Mouse (Mus musculus): ENCODE data around the gene Tut7. TPM values are rescaled to one million over a fixed set of nuclear protein-coding genes. Genes with fewer than 3 reads are reported as not detected.
A peak's percentile ranks its signal among the peaks of the same experiment; 100 is the strongest.
"Not testable (repeated sequence)": the region's sequence is repeated elsewhere in the genome, so short reads cannot be mapped to it uniquely, and the experiment has no call there.

Tut7 gene
- total RNA-seq, 2 experiments from 2014 or later: 68.9 to 71.1 TPM

DNA sequence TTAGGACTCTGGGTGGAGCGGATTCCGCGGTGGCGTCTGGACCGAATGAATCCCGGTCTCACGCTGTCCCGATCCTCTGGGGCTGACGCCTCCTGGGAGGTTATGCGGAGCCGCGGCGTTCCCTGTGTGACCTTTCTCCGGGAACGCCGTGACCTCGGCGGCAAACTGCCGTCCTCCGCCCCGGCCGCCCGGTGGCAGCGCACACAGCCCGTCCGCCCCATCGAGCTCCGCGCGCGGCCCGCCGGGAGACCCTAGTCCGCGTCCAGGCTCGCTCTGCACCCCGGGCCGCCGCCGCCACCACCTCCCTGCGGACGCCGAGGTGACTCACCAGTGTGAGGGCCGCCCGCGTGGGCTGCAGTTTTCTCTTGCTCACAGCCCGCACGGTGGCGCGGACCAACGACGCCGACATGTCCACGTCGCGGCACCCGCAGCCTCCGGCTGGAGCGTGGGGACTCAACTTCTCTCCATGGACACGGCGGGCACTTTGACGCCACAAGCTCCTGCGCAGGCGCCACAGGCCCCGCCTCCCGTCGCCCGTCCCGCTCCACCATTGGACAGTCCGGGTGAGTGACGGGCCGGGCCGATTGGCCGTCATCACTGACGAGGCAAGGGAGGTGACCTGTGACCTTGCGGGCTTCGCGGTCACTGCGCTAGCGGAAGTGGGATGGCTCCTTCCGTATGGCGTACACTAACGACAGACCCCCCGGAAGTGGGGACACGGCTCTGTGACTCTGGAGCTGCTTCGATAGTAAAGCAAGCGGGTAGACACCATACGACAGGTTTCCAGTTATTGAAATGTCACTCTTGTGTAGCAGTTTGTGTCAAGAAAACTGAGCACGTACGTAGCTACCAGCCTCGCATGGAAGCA, 53.4 kb downstream of the Tut7 start, which contains the start of gene Isca1:
Gene Isca1, minus strand, starts transcription at position 515 of the 868 bp plus-strand sequence.
- peak; percentile 99 to 100 for DNase-seq (ENCODE audit: low spot score in 2 of 2)

DNA sequence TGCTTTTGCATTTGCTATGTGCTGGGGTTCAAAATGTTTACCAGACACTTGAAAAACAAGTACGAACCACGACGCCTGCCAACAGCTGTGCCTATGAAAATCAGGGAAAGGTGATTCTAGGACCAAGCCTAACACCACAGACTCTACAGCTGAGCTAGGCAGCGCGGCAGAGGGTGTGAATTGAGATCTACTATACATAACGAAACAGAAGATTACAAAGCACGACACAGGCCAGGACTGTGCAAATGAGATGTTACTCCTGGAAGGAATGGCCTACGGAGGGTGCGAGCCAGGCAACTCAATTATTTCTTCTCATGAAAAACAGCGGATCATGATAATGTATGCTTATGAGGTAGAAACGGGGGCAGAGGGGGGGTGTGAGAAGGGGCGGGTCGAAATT, 54.4 kb downstream of the Tut7 start:
- DNase-seq (ENCODE audit: low spot score in 2 of 2): no peak

- DNase-seq (ENCODE audit: low spot score in 2 of 2): no peak
Observed at GRCm38 (mm10) chr13:59766786-59767515, 56.0 kb downstream of the Tut7 start.

DNA sequence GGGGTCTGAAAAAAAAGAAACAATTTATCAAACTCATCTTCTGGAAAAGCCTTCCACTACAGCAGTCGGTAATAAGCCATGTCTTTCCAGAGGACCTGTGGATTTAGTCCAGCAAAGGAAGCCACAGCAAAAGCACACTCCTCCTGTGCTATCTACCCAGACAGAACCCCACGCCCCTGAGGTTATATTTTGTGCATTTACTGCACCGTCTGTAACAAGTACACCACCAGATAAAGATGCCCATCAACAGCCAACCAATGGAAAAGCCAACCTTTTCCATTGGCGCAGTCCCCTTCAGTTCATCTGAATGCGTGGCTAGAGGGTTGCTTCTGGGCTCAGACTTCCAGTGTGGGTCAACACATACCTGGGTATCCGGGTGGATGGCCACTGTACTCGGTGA, 60.2 kb downstream of the Tut7 start:
- no peak for DNase-seq (ENCODE audit: low spot score in 2 of 2)

DNA sequence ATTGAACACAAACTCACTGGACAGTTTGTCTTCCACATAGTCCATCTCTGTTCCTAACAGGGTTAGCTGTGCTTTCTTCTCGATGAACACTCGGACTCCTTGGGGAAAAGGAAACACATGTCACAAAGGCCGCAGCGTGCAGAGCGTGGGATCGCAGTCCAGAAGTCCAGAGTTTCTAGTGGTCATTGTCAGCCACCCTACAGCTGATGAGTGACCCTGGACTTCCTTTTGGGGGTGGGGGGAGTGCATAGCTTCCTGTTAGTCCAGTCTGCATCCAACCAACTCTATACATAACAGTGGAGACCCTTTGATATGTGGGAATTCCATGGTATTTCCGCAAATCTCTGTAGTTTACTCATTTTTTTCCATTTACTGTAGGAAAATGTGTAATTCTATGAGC, 66.0 kb downstream of the Tut7 start:
- no peak for DNase-seq (ENCODE audit: low spot score in 2 of 2)

DNA sequence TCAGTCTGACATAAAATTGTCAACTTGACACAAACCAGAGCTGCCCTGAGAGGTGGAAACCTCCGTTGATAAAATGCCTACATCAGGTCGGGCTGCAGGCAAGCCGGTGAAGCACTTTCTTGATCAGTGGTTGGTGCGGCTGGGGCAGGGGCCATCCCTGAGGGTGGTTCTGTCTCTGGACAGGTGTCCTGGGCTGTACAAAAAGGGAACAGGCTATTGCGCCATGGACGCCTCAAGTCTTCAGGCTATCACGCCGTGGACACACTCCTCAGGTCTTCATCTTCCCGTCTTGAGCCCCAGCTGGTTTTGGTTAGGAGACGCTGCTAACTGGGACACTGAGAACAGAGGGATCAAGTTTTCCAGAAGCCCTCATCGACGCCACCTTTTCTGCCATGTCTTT, 72.6 kb downstream of the Tut7 start:
- no peak for DNase-seq (ENCODE audit: low spot score in 2 of 2)

- no peak for DNase-seq (ENCODE audit: low spot score in 2 of 2)
Observed at GRCm38 (mm10) chr13:59746711-59747110, 76.2 kb downstream of the Tut7 start, which contains the start of gene 1700014D04Rik. TSS of gene 1700014D04Rik (minus strand) at chr13:59746752.

GRCm38 (mm10) chr13:59746164-59746563, 76.8 kb downstream of the Tut7 start:
- no peak for DNase-seq (ENCODE audit: low spot score in 2 of 2)

DNA sequence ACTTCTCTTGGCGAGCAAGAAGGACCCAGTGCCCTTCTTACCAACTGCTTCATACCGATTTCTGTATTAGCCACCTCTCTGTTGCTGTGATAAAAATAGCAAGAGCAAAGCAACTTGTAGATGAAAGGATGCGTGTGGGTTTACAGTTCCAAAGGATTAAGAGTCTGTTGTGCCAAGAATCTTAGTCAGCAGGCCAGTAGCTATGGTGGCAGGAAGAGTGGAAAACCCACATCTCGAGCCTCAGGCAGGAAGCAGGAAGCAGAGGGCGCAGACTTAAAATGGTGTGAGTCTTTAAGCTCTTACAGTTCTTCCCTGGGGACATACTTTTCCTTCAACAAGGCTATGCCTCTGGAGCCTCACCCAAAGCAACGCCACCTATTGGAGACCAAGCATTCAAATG, 77.5 kb downstream of the Tut7 start:
- no peak for DNase-seq (ENCODE audit: low spot score in 2 of 2)

DNA sequence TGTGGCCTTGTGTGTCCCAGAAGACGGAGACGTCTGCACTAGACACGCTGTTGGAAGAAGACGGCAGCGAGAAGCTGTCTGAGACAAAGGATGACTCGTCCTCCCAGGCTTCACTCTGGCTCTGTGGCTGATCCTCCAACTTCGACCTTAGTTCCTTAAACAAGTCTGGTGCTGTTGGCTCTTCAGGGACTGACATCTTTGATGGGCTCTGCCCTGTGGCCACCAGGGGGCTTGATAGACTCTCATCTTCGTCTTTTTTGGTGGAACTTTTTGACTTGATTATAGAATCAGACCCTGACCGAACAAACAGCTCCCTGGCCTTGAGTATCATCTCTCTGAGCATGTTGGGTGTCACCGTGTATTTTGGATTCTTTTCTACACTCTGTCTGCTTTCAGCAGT, 81.2 kb downstream of the Tut7 start:
- DNase-seq (ENCODE audit: low spot score in 2 of 2): no peak

- DNase-seq (ENCODE audit: low spot score in 2 of 2): no peak
Observed at GRCm38 (mm10) chr13:59741096-59741495, 81.9 kb downstream of the Tut7 start.

DNA sequence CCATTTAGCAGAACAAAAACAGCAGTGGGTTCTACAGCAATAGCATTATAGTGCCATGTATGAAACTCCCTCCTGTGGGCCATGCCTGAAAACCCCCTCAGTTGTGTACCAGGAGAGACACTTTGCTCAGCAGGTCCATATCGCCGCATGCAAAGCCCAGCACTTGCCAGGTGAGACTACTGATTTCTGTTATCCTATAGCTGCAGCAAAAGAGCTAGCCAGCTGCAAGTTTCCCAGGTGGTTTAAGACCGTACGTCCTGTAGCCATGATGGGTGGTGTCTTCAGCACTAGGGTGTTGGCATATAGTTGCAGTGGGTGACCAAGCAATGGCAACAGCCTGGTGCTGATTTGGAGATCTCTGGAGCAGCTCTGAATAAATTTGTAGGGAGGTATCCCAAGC, 83.5 kb downstream of the Tut7 start:
- DNase-seq (ENCODE audit: low spot score in 2 of 2): no peak

GRCm38 (mm10) chr13:59738455-59738854, 84.5 kb downstream of the Tut7 start:
- no peak for DNase-seq (ENCODE audit: low spot score in 2 of 2)

GRCm38 (mm10) chr13:59735190-59735589, 87.8 kb downstream of the Tut7 start:
- DNase-seq (ENCODE audit: low spot score in 2 of 2): no peak

DNA sequence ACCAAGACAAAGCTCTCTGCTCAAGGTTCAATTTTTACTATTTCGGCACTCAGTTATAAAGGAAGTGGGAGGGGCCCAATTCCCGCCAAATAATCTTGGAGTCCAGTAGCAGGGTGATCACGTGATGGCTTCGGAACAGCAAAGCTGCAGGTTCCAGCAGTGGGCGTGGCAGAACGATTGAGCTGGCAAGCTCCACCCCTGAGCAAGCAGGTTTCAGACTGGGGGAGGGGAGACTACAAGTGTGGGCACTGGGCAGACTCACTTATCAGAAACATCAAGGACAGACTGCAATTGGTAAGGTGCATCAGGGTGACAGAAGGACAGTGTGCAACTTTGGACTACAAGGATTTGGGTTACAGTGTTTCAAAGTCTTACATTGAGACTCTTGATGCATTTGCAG, 88.6 kb downstream of the Tut7 start:
- DNase-seq (ENCODE audit: low spot score in 2 of 2): not testable (repeated sequence)

- no peak for DNase-seq (ENCODE audit: low spot score in 2 of 2)
Observed at GRCm38 (mm10) chr13:59733936-59734335, 89.0 kb downstream of the Tut7 start.

DNA sequence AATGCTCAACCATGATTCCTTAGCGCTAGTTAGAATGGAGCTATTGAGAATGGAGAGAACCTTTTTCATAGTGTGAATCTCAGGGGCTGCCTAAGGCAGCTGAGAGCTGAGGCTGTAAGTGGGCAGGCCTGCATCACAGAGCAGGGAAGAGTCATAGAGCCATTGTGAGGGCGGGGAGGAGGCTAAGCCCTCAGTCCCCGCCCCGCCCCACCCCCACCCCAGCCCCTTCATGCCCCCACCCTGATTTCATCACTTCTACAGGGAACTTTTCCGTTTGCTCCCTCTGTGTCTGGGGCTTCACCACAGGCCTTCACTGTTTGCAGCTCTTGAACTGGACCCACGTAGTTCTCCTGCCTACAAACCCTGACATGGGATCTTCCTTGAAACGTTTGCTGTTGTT, 91.3 kb downstream of the Tut7 start, which contains the start of gene Spata31d1d:
Gene Spata31d1d, minus strand, starts transcription at position 101 of the 400 bp plus-strand sequence.
- DNase-seq (ENCODE audit: low spot score in 2 of 2): no peak

- peak; percentile 90 for DNase-seq (ENCODE audit: low spot score in 2 of 2)
Observed at GRCm38 (mm10) chr13:59728378-59729093, 94.4 kb downstream of the Tut7 start.

DNA sequence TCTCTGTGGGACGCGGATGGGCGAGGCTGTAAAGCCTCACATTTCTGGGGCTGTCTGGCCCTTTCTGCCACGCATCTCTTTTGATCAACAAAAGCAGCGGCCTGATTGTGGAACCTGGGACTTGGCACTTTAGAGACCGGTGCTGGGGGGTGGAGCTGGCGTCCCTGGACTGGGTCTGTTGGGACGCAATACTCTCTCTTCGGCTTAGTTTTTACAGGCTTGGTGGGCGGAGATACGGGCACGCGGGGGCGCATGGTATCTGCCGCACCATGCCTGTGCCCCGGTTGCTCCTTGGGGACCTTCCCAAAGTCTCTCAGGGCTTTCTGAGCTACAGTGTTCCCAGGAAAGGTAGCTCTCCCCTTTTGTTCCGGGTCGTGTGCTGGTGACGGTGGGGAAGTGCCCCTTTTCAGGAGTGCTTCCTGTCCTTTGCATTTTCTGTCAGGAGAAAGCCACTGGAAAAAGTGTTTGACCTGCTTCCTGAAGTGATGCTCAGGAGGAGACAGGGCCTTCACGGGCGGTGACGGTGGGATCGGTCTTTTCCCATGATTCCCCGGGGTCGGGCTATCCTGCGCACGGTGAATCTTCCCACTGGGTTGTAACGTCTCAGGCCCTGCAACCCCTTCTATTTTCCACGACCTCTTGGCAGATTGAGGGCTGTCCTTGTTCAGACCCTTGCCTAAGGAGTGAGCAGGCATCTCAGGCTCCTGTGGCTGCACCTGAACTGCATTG, 96.6 kb downstream of the Tut7 start:
- DNase-seq (ENCODE audit: low spot score in 2 of 2): no peak

- not testable (repeated sequence) for DNase-seq (ENCODE audit: low spot score in 2 of 2)
Observed at GRCm38 (mm10) chr13:59722089-59722488, 100.9 kb downstream of the Tut7 start.
